Mouse (Mus musculus) CH12.LX (cell line): ENCODE results near the gene Clk3. TPM values are rescaled to one million over a fixed set of nuclear protein-coding genes. Genes with fewer than 3 reads are reported as not detected.
"Not testable (repeated sequence)": the region's sequence is repeated elsewhere in the genome, so short reads cannot be mapped to it uniquely, and the experiment has no call there.

Source experiments
- DNase-seq: peaks from one replicate; pipeline ENCODE4 v3.0.0-alpha.2; 2013; ENCODE audit errors: extremely low read depth
- H3K27ac ChIP-seq: 2 replicates; pipeline ENCODE4 v1.5.1; 2012; ENCODE audit warnings: low read depth, mild to moderate bottlenecking, control low read depth, moderate library complexity; ENCODE audit not compliant: insufficient read depth
- H3K27me3 ChIP-seq: replicated peaks from 2 replicates; pipeline ENCODE3; 2012; ENCODE audit warnings: inconsistent platforms
- H3K36me3 ChIP-seq, 2 experiments: replicated peaks in 1 of 2; 2 replicates each; pipeline versions ENCODE3 to v1.6.1; 2012; ENCODE audit warnings: inconsistent platforms in 1 of 2, low read length in 1 of 2, mild to moderate bottlenecking in 1 of 2, mixed read lengths in 1 of 2, moderate library complexity in 1 of 2; ENCODE audit not compliant: control insufficient read depth in 1 of 2, insufficient read depth in 1 of 2
- H3K4me1 ChIP-seq, 2 experiments: 2 replicates each; pipeline ENCODE4 v1.6.1; 2012; ENCODE audit warnings: inconsistent platforms in 1 of 2, moderate library complexity in 1 of 2; ENCODE audit not compliant: insufficient read depth in 2 of 2, control insufficient read depth in 1 of 2
- H3K4me2 ChIP-seq: 2 replicates; pipeline ENCODE4 v1.6.1; 2012; ENCODE audit warnings: low read depth, mild to moderate bottlenecking, control low read depth; ENCODE audit not compliant: poor library complexity, insufficient read depth, severe bottlenecking
- H3K4me3 ChIP-seq, 3 experiments: fragments of 150-350 bp in 1 of 3; sonication (generic) in 1 of 3; replicated peaks in 1 of 3; 2 replicates each; pipeline versions ENCODE3 to v1.5.1; 2011 to 2012; ENCODE audit warnings: low read depth in 2 of 3, low read length in 2 of 3, mild to moderate bottlenecking in 2 of 3, moderate library complexity in 2 of 3, control low read depth in 1 of 3, improper control_type of control experiment in 1 of 3, inconsistent platforms in 1 of 3, mixed read lengths in 1 of 3; ENCODE audit not compliant: poor library complexity in 1 of 3
- H3K79me2 ChIP-seq: replicated peaks from 2 replicates; pipeline ENCODE4 v1.6.1; 2012; ENCODE audit warnings: mild to moderate bottlenecking, moderate library complexity; ENCODE audit not compliant: control insufficient read depth, poor library complexity, insufficient read depth, severe bottlenecking; ENCODE audit errors: extremely low read depth
- H3K9ac ChIP-seq: 2 replicates; pipeline ENCODE4 v1.6.1; 2012; ENCODE audit warnings: low read depth, mild to moderate bottlenecking, control low read depth, moderate library complexity; ENCODE audit not compliant: insufficient read depth
- H3K9me3 ChIP-seq: replicated peaks from 2 replicates; pipeline ENCODE3; 2012; ENCODE audit warnings: low read length, inconsistent platforms, mixed read lengths
- CTCF ChIP-seq, 2 experiments: IDR thresholded peaks in 1 of 2; conservative IDR thresholded peaks in 1 of 2; 2 replicates each; pipeline ENCODE4 v1.5.1; 2011 to 2012; ENCODE audit warnings: low read depth in 2 of 2, low read length in 2 of 2, improper control_type of control experiment in 1 of 2, inconsistent platforms in 1 of 2, mild to moderate bottlenecking in 1 of 2, moderate library complexity in 1 of 2
- E2F4 ChIP-seq: IDR thresholded peaks from 2 replicates; pipeline ENCODE4 v1.6.1; 2011; ENCODE audit warnings: low read depth, low read length, improper control_type of control experiment; ENCODE audit not compliant: insufficient replicate concordance
- ELF1 ChIP-seq: IDR thresholded peaks from 2 replicates; pipeline ENCODE4 v1.6.1; 2014; ENCODE audit warnings: low read depth, mild to moderate bottlenecking, inconsistent platforms, low read length, improper control_type of control experiment
- ETS1 ChIP-seq: conservative IDR thresholded peaks from 2 replicates; pipeline ENCODE4 v1.6.1; 2012; ENCODE audit warnings: low read depth, mild to moderate bottlenecking, inconsistent platforms, low read length, improper control_type of control experiment, moderate library complexity
- HCFC1 ChIP-seq: IDR thresholded peaks from 2 replicates; pipeline ENCODE4 v1.6.1; 2012; ENCODE audit warnings: low read depth, mild to moderate bottlenecking, inconsistent platforms, low read length, improper control_type of control experiment
- IRF4 ChIP-seq: IDR thresholded peaks from 2 replicates; pipeline ENCODE4 v1.6.1; 2014; ENCODE audit warnings: low read depth, mild to moderate bottlenecking, inconsistent platforms, low read length, improper control_type of control experiment
- JUN ChIP-seq: IDR thresholded peaks from 2 replicates; pipeline ENCODE4 v1.6.1; 2011; ENCODE audit warnings: low read depth, mild to moderate bottlenecking, low read length, improper control_type of control experiment, moderate library complexity; ENCODE audit not compliant: insufficient read depth
- KAT2A ChIP-seq: IDR thresholded peaks from 2 replicates; pipeline ENCODE4 v1.6.1; 2012; ENCODE audit warnings: low read length, improper control_type of control experiment, inconsistent platforms; ENCODE audit not compliant: insufficient replicate concordance
- MAFK ChIP-seq: IDR thresholded peaks from 2 replicates; pipeline ENCODE4 v1.6.1; 2011; ENCODE audit warnings: low read length, improper control_type of control experiment; ENCODE audit not compliant: insufficient replicate concordance
- MAX ChIP-seq: IDR thresholded peaks from 2 replicates; pipeline ENCODE4 v1.6.1; 2011; ENCODE audit warnings: low read length, improper control_type of control experiment
- MEF2A ChIP-seq: IDR thresholded peaks from 2 replicates; pipeline ENCODE4 v1.6.1; 2014; ENCODE audit warnings: low read depth, mild to moderate bottlenecking, inconsistent platforms, low read length, improper control_type of control experiment, borderline replicate concordance
- NRF1 ChIP-seq: IDR thresholded peaks from 2 replicates; pipeline ENCODE4 v1.6.1; 2014; ENCODE audit warnings: low read depth, mild to moderate bottlenecking, inconsistent platforms, low read length, improper control_type of control experiment, moderate library complexity
- PAX5 ChIP-seq: IDR thresholded peaks from 2 replicates; pipeline ENCODE4 v1.6.1; 2012; ENCODE audit warnings: low read length, inconsistent platforms, mixed read lengths
- POLR2AphosphoS2 ChIP-seq: IDR thresholded peaks from 2 replicates; pipeline ENCODE4 v1.6.1; 2011; ENCODE audit warnings: low read depth, low read length, improper control_type of control experiment
- TCF12 ChIP-seq: IDR thresholded peaks from 2 replicates; pipeline ENCODE4 v1.6.1; 2014; ENCODE audit warnings: low read depth, mild to moderate bottlenecking, inconsistent platforms, low read length, improper control_type of control experiment
- UBTF ChIP-seq: IDR thresholded peaks from 2 replicates; pipeline ENCODE4 v1.6.1; 2012; ENCODE audit warnings: low read depth, mild to moderate bottlenecking, inconsistent platforms, low read length, improper control_type of control experiment, moderate library complexity
- USF1 ChIP-seq: IDR thresholded peaks from 2 replicates; pipeline ENCODE4 v1.6.1; 2014; ENCODE audit warnings: low read depth, mild to moderate bottlenecking, inconsistent platforms, low read length, improper control_type of control experiment
- ZC3H11A ChIP-seq: IDR thresholded peaks from 2 replicates; pipeline ENCODE4 v1.6.1; 2012; ENCODE audit warnings: low read depth, mild to moderate bottlenecking, inconsistent platforms, low read length, improper control_type of control experiment
- dilution Hi-C: fragments of 300-500 bp; cut with MboI; formaldehyde crosslinking; loops from 2 replicates; pipeline ENCODE4 v1.14.3; 2020; ENCODE audit warnings: low sequenced_read_pairs; ENCODE audit not compliant: extremely low pct_unique_long_range_greater_than_20kb, extremely low pct_ligation_motif_present
- in situ Hi-C: fragments of 300-500 bp; cut with MboI; formaldehyde crosslinking; loops from 3 replicates; pipeline ENCODE4 v1.14.3; 2019; ENCODE audit warnings: low sequenced_read_pairs, low pct_ligation_motif_present, low pct_unique_long_range_greater_than_20kb, mixed read lengths
- polyA plus RNA-seq: library from polyadenylated mRNA; unstranded; fragments of >175 nt; gene quantifications from 2 replicates; pipeline ENCODE4 v1.2.1, GENCODE M21; 2012; ENCODE audit warnings: low read depth; ENCODE audit not compliant: insufficient read length
- total RNA-seq, 2 experiments: library from RNA; depleted of rRNA; stranded (reverse); fragments of 300-350 nt in 1 of 2; fragments of >200 nt in 1 of 2; gene quantifications; 2 replicates each; pipeline ENCODE4 v1.2.3; 2012 to 2014

Clk3 gene
- total and polyA plus RNA-seq, 3 experiments: 46.7 to 87.7 (median 62.4) TPM

DNA sequence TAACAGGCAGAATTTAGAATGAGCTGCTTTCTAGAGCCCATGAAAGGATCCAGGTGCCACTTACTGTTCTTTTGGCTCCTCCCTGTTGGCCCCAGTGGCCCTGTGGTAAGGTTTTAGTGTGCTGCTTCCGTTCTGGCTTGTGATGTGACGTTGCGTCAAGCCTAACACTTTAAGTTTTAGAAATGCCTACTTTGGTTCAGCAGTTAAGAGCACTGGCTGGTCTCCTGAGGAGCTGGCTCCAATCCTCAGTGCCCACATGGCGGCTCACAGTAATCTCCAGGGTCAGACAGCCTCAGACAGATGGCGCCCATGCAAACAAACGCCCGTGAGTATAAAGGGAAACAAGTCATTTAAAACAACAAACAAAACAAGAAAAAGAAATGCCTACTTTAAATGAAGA, 47.3 kb downstream of the Clk3 start:
- no peaks in the 10 kb centered on the region for H3K4me1 ChIP-seq
- H3K9ac ChIP-seq: no peak overlapping the region
- dilution Hi-C loops: no loop called here
- DNase-seq: no peak
- no peak overlapping the region for H3K4me2 ChIP-seq
- H3K27me3 ChIP-seq: no peaks in the 10 kb centered on the region
- no peak overlapping the region for H3K27ac ChIP-seq
- in situ Hi-C loops: no loop called here
- no peaks in the 10 kb centered on the region for H3K9me3 ChIP-seq
- no peak overlapping the region for H3K4me3 ChIP-seq
- H3K79me2 ChIP-seq: peaks cover 4% of the 10 kb centered on the region
- TF ChIP-seq HCFC1: no peak
- peaks cover 49 to 87% of the 10 kb centered on the region in 2 experiments for H3K36me3 ChIP-seq

DNA sequence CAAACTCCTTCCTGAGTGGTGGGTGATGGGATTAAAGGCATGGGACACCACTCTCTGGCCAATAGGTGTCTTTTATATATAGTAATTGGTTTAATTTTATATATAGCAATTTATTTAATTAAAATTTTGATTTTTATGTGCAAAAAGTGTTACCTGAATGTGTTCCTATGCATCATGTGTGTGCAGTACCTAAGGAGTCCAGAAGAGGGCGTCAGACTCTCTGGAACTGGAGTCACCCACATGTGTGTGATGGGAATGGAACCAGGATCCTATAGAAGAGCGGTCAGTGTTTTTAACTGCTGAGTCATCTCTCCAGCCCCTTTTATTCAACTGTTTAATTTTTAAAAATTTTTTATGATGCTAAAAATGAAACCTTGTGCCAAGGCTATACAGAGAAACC, 53.5 kb downstream of the Clk3 start:
- in situ Hi-C loops: no loop called here
- H3K27me3 ChIP-seq: no peaks in the 10 kb centered on the region
- no peak overlapping the region for H3K4me2 ChIP-seq
- H3K36me3 ChIP-seq: peaks cover 32 to 57% of the 10 kb centered on the region in 2 experiments
- no peak overlapping the region for H3K27ac ChIP-seq
- H3K4me3 ChIP-seq: no peak overlapping the region
- dilution Hi-C loops: no loop called here
- H3K4me1 ChIP-seq: peaks cover 0 to 12% of the 10 kb centered on the region in 2 experiments; a peak in 1 of 4 replicates
- H3K9ac ChIP-seq: no peak overlapping the region
- H3K9me3 ChIP-seq: peaks cover 4% of the 10 kb centered on the region
- DNase-seq: peak; percentile 9
- peaks cover 21% of the 10 kb centered on the region for H3K79me2 ChIP-seq
- peak; percentile 38 to 51; a peak in 3 of 4 replicates for TF ChIP-seq CTCF (conservative IDR thresholded peaks at IDR 0.05 in 1 of 2, IDR thresholded peaks at IDR 0.05 in 1 of 2; ENCODE audit: low read depth in 2 of 2, low read length in 2 of 2)
- TF ChIP-seq NRF1: no peak

DNA sequence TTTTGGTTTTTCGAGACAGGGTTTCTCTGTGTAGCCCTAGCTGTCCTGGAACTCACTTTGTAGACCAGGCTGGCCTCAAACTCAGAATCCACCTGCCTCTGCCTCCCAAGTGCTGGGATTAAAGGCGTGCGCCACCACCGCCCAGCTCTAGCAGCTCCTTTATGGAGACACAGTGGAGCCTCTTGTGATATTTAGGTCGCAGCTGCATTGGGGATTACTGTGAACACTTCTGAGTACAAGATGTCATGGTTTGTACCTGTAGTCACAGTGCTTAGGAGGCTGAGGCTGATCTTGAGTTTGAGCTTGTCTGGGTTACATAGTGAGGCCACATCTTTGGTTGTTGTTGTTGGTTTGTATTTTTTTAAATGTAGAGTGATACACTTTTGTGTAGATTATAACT, 55.4 kb downstream of the Clk3 start:
- H3K27ac ChIP-seq, DNase-seq, dilution Hi-C loops: not testable (repeated sequence)

DNA sequence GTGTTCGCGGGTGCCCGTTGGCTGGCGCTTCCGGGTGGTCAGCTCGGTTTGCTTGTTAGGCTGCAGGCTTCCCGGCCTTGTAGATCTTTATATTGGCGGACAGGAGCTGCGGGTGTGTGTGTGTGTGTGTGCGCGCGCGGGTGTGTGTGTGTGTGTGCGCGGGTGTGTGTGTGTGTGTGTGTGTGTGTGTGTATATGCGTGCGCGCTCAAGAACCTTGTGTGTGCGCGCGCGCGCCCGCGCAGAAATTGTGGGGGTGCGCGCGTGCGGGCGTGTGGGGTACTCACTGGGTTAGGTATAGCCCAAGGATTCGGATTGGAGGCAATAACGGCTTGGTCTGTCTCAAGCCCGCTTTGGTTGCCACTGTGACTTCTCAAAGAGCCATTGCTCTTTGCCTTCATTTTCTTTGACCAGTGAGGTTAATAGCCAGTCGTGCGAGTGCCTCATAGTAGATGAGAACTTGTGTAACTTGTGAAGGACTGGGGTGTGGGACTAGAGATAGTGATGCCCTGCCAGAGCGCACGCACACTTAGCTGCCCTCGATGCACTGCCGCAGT, 56.9 kb downstream of the Clk3 start:
- Histone ChIP-seq H3K27me3 (peaks cover 9% of the 10 kb centered on the region), H3K36me3 (peaks cover 7 to 25% of the 10 kb centered on the region in 2 experiments), H3K4me3 (peak overlapping the region; percentile 71 to 99 (median 90)), H3K9me3 (peaks cover 7% of the 10 kb centered on the region), H3K79me2 (peaks cover 21% of the 10 kb centered on the region), H3K9ac (peak overlapping the region; percentile 42), H3K4me2 (peak overlapping the region; percentile 97), H3K27ac (no peak overlapping the region), H3K4me1 (peaks cover 0 to 12% of the 10 kb centered on the region in 2 experiments; a peak in 1 of 4 replicates)
- in situ Hi-C loops (no loop called here), dilution Hi-C loops (no loop called here)
- DNase-seq: peak; percentile 20
- TF ChIP-seq POLR2AphosphoS2 (no peak), PAX5 (no peak), MAX (peak; percentile 17; the same call in 1 of the 2 replicates), USF1 (no peak), E2F4 (no peak), IRF4 (0 out of 2 replicates have a peak, but pooled peaks have one; percentile 2), UBTF (no peak), MAFK (no peak), JUN (no peak), TCF12 (no peak), ELF1 (peak; percentile 87; the same call in 1 of the 2 replicates), MEF2A (no peak), KAT2A (0 out of 2 replicates have a peak, but pooled peaks have one; percentile 5), ETS1 (no peak), ZC3H11A (no peak)

More for the DNA sequence above, 55.4 kb downstream of the Clk3 start:
- peaks cover 17 to 37% of the 10 kb centered on the region in 2 experiments for H3K36me3 ChIP-seq
- H3K4me1 ChIP-seq: peaks cover 0 to 12% of the 10 kb centered on the region in 2 experiments; a peak in 1 of 4 replicates
- H3K9me3 ChIP-seq, in situ Hi-C loops, H3K4me3 ChIP-seq, H3K27me3 ChIP-seq, H3K9ac ChIP-seq, H3K4me2 ChIP-seq: not testable (repeated sequence)
- H3K79me2 ChIP-seq: peaks cover 21% of the 10 kb centered on the region
